Mouse (Mus musculus): ENCODE measurements around the gene Igf2r.

The Igf2r gene

DNA sequence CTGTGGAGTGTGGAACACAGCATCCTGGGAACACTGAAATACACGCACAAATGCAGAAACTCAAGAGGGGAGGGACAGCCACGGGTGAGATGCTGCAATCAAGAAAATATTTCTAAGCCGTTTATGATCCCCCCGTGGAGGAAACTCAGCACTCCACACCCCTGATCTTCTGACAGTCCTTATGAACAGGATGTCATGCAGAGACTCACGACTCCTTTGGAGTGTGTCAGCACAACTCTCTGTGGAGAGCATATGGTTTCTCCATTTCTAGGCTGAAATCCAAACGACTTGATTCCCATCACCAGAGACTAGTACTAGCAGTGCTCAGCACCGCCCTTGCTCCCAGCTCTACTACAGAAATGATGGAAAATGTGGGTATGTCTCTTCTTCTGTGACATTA lies 51.2 kb downstream of the Igf2r start:
- in situ Hi-C loops (cut with MseI, MboI), result no loop called here

DNA sequence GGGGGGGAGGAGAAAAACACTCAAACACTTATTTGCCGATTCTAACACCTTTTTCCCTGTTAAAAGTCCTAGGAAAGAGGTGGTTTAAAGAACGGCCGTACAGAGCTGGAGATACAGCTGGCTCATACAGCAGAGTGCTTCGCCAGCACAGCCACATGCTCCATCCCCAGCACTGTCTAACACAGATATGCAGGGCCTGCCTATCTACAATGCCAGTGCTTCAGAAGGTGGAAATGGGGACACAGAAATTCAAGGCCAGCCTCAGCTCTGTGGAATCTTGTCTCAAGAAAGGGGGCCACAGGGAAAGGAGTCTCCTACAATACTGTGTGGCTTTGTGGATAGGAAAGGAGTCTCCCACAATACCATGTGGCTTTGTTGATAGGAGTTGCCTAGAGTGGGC lies 52.0 kb downstream of the Igf2r start:
- in situ Hi-C loops (cut with MseI, MboI), result no loop called here

DNA sequence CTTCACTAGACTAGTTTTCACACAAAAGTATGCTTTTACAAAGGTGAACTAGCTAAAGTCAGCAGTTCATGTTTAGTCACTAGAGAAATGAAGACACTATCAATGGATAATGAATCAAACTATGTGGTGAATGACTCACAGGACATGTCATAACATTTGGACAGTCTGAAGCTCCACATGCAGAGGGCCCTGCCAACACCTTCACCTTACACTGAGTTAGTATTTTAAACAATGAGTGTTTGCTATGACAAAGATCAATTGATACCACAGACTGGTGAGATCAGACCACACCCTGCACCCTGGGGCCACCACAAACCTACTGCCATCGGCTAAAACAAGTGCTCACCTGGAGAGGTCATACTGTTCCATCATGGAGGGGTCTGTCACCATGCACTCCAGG lies 54.4 kb downstream of the Igf2r start:
- in situ Hi-C loops (cut with MseI, MboI), result no loop called here

DNA sequence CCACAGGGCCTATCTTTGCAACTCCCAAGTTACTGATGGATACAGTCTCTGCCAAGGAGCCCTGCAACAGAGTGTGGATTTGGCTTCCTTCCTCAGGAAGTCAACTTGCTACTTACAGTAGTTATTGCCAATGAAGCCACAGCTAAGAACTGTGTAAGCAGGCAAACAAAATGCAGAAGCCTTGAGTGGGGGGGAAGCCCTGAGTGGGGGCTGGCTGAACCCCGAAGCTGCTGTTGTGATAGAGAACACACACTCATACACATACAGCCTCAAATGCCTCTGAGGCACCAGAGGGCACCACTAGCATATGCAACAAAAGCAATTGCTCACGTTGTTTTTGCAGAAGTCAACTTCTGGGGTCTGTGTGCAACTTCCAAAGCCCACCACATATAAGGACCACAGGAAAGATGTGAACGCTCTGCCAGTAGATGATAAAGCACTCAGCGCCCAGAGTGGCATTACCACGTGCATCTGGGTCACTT lies 55.3 kb downstream of the Igf2r start:
- in situ Hi-C loops (cut with MseI, MboI), result no loop called here

DNA sequence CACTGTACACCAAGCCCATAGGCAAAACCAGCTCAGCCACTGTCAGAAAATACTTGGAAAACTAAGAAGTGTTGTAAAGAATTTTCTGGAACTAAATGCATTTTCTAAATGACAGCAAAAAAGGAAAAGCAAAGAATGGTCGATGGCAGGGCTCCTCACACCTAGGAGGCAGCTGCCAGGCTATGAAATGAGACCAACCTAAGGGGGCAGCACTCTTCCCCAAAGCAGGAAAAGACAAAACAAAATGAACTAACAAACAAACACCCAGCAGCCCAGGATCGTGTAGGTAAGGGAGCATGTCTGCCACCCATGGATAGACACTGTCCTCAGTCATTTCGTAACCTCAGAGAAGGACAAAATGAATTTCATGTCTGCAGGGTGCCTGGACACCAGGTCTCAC lies 56.5 kb downstream of the Igf2r start:
- in situ Hi-C loops (cut with MseI, MboI), result no loop called here

DNA sequence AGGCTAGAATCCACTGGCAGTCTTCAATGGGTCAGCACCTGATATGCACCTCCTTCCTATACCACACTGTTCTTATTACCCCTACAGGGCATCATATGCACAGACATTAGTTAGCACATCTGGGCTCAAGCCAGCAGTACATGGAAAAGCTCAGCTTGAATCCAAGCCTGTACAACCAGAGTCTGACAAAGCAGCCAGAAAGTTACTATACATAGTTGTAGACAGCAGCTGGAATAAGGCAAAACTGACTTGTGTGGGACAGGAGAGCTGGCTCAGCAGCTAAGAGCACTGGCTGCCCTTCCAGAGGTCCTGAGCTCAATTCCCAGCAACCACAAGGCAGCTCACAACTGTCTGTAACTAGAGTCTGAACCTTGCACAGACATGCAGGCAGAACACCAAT lies 57.3 kb downstream of the Igf2r start:
- in situ Hi-C loops (cut with MseI, MboI), result no loop called here

DNA sequence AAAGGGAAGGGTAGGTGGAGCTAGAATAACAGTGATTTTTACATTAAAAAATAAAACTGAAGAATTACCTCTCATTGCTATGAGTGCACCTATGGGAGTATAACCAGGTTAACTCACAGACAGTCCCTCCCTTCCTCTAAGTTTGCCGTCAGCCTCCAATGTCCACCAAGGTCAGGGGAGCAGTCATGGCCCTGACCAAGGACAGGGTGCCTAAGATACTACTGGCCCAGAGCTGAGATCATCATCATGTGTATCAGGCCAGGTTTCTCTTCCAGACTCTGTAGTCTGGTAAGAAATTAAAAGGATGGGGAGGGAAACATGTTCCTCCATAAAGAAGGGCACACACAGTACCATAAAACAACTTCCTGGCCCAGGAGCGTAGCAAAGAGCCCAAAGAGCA lies 58.5 kb downstream of the Igf2r start:
- in situ Hi-C loops (cut with MseI, MboI), result no loop called here

DNA sequence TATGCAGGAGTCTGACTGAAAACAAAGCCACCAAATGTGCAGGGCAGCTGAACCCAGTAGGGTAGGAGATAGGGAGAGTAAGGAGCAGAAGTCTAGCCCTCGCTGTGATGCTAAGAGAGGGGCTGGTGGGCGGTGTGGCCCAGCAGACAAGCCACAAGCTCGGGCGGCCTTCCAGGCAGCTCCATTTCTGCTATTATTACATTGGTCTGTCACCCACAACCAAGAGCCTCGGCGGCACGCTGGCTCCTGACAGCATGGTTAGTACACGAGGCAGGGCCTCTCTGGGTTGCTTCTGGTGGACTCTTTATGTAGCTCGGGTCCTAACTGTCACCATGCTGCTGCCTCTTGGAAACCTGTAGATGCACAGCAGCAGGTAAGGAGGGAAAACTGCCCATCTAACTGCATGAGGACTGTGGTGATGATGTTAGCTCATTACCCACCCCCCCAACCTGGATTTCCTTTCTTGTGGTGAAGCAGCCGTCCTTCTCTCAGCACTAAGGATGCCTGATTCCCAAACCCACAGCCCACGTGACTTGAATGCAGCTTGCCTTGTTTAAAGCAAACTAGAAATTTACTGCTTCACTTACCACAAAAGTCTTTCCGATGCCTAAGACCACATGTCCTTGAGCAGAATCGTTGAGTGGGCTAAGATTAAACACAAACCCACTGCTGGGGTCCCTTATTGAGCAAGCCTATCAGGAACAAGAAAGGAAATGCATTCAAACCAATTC lies 59.2 kb downstream of the Igf2r start:
- in situ Hi-C loops (cut with MseI, MboI), result no loop called here

DNA sequence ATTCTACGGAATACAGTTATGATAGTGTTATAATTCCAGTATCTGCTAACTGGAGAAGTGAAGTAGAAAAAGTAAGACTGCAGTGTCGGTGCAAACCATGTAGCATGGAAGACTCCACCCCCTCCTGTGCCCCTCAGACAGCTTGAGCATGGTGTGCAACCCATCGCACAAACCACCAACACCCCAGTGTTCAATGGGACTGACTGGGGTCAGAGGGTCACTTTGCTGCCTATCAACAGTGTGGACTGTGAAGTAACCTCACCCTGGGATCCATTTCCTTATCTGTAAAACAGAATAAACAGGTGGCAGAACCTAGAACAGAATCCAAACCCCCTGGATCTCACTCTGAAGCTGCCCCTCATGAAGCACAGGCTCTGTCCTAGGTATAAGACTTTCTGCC lies 61.1 kb downstream of the Igf2r start:
- in situ Hi-C loops (cut with MseI, MboI), result no loop called here

DNA sequence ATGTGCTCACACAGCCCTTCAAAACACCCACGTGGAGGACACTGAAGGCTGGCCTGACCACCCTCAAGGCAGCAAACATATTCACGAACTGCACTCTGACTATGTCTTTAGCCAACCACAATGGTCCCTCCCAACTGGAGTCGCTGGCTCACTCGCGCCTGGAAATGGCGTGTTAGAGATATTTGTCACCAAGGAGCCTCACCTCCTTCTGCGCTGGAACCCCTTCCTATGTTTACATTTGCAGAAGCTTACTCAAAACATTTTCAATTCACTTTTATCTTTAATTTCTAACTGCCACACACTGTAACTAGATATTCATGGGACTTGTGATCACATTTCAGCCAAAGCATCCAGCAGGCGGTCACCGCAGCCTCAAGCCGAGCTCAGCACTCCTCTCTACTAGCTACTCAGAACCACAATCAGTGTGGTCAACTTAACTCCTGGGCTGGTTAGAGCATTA lies 62.8 kb downstream of the Igf2r start:
- in situ Hi-C loops (cut with MseI, MboI), result no loop called here

DNA sequence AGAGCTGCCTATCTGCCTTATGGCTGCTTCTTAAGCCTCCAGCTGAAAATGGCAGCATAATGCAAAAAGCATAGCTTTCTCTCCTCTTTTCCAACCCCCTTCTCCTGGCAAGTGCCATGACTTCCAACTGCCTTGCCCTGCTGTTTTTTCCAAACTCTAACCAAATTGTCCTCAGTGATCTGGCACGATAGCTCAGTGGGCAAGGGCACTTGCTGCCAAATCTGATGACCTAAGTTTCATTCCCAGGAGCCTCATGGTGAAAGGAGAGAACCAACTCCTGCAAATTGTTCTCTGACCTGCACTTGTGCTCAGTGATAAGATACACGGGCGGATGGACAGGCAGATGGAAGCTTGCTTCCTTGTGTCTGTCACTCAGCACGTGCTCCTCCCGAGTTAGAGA lies 66.6 kb downstream of the Igf2r start:
- in situ Hi-C loops (cut with MseI, MboI), result no loop called here

DNA sequence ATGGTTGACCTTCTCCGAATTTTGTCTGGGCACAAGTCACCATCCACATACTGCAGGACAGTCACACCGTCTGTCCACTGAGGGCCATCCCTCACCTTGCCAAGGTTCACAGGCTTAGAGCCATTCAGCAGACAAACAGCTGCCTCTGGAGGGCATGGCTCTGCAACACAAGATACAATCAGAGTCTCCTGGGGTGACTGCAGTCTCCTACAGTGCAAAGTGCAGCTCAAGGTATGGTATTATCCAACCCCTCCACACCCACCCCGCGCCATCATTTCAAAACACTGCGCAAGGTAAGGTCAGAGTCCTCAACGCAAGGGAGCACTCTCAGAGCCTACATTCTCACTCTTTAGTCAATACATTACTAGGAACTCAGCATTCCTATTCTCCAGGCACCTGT lies 69.1 kb downstream of the Igf2r start:
- in situ Hi-C loops (cut with MseI, MboI), result no loop called here

DNA sequence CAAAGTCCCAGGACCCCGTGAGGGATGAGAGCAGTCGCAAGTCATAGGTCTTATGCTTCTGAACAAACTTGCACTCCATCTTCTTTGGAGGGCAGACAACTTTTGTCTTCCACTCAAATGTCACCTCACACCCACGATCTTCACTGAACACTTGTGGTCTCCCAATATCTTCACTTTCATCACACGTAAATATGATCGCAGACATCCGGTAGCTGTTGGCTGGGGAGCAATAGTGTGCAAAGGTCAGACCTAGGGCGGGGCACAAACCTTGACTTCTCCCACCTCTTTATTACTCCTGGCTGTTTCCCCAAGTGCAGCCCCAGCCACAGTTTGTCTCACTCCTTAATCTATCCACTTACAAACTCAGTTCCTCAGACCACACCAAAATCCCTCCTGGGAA lies 77.6 kb downstream of the Igf2r start:
- in situ Hi-C loops (cut with MseI, MboI), result loop anchor here in 1 of 2 experiments (25.0 kb wide), 1 partner anchor 120 kb away; no protein-coding TSS in a partner anchor

DNA sequence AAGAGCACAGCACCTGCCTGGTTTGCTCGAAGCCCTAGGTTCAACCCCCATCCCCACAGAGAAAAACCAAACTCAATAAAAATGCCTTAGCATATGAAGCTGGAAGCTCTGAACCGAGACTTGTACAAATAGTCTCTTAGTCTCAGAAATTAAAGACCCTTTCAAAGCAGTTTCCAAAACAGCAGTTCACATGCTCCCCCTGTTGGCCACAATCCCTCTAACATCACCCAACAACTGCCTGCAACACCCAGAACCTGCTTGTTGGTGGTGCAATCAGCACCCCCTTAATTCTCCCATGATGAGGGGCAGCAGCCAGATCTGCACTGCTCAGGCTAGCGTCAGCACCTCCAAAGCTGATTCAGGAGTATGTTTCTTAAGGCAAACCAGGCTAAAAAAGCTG lies 79.9 kb downstream of the Igf2r start:
- in situ Hi-C loops (cut with MseI, MboI), result loop anchor here in 1 of 2 experiments (25.0 kb wide), 1 partner anchor 123 kb away; no protein-coding TSS in a partner anchor

DNA sequence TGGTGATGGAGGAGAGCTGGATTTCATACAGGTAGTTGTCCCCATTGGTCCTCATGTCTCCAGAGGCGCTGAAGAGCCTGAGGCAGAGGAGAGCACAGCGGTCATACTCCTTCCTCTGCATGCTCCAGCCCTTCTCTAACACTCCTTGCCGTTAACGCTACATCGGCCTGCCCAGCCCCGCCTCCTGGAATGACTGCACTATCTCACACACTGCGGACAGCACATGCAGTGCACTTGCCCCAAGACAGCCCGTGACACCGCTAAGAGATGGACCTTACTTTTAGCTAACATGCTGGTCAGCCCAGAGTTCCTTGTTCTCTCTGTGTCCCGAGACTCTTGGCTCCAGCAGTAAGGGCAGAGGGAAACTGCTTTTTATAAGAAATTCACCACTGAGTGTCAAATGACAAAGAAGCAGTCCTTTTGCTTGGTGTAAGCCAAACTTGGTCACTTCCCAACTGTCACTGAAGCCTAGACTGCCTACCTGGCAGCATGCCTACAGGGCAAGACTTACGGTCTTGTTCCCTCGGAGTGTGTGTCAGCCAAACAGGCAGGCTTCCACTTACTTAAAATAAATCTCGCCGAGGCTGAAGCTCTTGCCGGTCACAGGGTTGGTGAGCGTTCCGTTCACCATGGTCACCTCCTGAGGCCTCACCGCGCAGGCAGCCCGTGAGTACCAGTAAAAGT lies 80.9 kb downstream of the Igf2r start:
- in situ Hi-C loops (cut with MseI, MboI), result loop anchor here in 1 of 2 experiments (25.0 kb wide), 1 partner anchor 124 kb away; no protein-coding TSS in a partner anchor

DNA sequence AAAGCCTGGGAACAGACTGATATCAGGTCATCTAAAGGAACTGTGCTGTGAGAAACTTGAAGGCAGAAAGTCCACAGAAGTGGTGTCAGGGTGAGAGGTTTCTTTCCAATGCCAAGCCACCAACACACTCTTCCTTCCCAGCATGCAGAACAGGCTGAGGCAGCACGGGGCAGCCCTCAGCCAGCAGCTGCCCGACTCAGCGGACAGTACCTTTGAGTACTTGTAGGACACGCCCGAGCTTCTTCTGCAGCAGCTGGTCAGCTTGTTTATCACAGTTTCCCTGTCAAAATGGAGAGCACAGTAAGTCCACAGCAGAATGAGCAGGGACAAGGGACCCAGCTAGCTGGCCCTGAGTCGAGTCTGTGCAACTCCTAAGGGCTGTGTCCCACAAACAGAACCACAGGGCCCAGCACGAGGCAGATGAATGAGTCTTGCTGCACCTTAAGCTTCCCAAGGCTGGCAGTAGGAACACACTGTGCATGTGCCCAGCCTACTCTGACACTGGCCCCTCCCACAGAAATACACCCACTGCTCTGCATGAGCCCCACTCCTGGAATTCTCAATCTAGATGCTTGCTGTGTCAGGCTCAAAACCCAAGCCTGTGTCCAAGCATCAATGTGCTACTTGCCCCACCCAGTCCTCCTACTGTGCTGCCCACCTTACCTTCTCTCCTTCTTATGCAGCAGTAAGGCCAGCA lies 84.4 kb downstream of the Igf2r start:
- in situ Hi-C loops (cut with MseI, MboI), result loop anchor here in 1 of 2 experiments (25.0 kb wide), 1 partner anchor 127 kb away; no protein-coding TSS in a partner anchor

DNA sequence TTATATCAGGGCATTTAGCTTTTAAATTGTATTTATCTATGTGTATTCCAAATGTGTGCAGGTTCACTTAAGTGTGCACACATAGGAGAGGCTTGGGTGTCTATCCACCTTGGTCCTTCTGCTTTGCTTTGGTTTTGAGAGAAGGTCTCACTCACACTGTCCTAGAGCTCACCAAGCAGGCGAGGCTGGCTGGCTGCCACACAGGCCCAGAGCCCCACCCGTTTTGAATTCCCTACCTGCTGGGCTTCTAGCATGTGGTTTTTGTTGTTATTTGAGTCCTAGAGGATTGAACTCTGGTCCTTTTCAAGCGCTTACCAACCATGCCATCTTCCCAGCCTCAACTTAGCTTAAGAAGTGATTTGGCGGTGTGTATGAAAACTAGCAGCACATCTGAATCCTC lies 85.1 kb downstream of the Igf2r start:
- in situ Hi-C loops (cut with MseI, MboI), result loop anchor here in 1 of 2 experiments (25.0 kb wide), 1 partner anchor 128 kb away; no protein-coding TSS in a partner anchor

DNA sequence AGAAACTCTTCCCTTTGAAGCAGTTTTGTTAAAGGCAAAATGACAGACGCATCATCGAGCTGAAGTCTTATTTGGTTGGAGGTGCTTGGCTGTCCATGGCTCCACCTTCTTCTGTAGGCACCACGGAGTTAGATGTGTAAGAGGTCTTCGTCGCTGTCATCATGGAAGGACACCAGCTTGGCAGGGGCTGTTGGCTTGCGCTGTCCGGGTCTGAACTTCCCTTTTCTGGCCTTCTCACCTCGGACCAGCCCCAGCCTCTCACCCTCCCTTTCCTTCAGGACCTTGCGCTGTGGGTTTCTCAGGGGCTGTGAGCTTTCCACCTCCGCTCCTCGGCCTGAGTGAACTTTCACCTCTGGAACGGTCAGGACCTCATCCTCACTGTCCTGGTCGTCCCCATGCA lies 85.9 kb downstream of the Igf2r start:
- in situ Hi-C loops (cut with MseI, MboI), result loop anchor here in 1 of 2 experiments (25.0 kb wide), 1 partner anchor 129 kb away; no protein-coding TSS in a partner anchor

DNA sequence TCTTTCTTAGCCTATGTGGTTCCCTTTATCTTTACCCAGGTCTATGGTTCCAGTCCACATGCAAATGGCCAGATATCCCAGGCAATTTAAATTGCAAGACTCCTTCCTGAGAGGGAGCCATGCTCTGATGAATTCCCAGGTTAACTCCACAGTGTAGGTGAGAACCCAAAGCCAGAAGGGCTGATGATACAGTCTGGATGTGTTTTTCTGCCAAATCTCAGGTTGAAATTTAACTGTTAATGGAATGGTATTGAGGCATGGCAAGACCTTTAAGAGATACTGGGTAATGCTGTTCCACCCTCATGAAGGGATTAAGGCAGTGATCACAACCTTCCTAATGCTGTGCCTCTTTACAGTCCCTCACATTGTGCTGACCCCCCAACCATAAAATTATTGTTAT lies 91.2 kb downstream of the Igf2r start:
- in situ Hi-C loops (cut with MseI, MboI), result loop anchor here in 1 of 2 experiments (25.0 kb wide), 1 partner anchor 134 kb away; no protein-coding TSS in a partner anchor

DNA sequence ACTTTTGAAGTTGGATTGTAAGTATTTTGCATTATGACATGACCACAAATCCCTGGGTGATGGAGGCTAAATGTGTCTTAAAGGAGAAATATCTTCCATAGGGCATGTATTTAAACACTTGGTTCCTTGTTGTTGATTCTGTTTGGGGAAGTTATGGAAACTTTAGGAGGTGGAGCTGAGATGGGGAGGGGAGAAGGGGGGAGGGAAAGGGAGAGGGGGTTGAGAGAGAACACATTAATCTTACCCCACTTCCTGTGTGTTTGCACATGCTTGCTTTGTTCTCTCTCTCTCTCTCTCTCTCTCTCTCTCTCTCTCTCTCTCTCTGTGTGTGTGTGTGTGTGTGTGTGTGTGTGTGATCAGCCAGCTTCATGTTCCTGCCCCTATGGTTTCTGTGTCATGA lies 92.3 kb downstream of the Igf2r start:
- in situ Hi-C loops (cut with MseI, MboI), result loop anchor here in 1 of 2 experiments (25.0 kb wide), 1 partner anchor 135 kb away; no protein-coding TSS in a partner anchor

DNA sequence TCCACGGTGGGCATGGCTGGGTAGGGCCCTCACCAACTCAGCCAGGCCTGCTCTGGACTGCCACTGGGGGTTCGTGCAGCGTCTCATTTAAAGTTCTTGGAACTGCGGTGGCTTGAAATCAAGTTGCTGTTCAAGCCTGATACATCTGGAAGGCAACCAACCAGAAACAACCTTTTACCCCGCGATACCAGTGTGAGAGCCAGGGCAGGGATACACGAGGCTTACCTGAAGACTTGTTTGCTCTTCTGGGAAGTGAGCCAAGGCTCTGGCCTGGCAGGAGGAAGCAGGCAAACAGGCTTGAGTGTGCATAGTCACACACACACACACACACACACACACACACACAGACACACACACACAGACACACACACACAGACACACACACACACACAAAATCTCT lies 93.8 kb downstream of the Igf2r start, which contains the start of gene Slc22a1:
Gene Slc22a1, minus strand, starts transcription at position 184 of the 400 bp plus-strand sequence.
- in situ Hi-C loops (cut with MseI, MboI), result loop anchor here in 1 of 2 experiments (25.0 kb wide), 1 partner anchor 137 kb away; no protein-coding TSS in a partner anchor

DNA sequence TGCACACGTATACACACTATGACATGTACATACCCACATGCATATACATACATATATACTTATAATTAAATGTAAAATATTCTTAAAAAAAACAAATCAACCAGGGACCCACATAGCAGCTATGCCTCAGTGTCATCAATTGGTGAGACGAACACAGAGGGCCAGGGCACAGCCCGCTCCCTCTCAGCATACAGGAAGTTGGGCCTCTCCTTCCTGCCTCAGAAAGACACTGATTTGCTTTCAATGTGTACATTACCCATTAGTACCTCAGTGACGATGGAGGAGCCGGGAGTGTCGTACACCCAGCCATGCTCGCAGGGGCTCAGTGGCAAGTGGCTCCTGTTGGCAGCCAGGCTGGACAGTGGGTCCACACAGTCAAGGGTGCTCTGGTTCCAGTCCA lies 94.5 kb downstream of the Igf2r start:
- in situ Hi-C loops (cut with MseI, MboI), result loop anchor here in 1 of 2 experiments (25.0 kb wide), 1 partner anchor 137 kb away; no protein-coding TSS in a partner anchor

All from mouse trophoblast stem cell (cell line).